Mouse (Mus musculus): Measurements from ENCODE around the gene Mbnl2.

Gene Mbnl2

GRCm38 (mm10) chr14:120433931-120434398 is 158.5 kb downstream of the Mbnl2 start:
- DNase-seq, result peak; percentile 31 to 38

GRCm38 (mm10) chr14:120434831-120435230 is 159.4 kb downstream of the Mbnl2 start:
- no peak for DNase-seq

- DNase-seq, result no peak
These were observed 165.2 kb downstream of the Mbnl2 start for GRCm38 (mm10) chr14:120440716-120441115.

GRCm38 (mm10) chr14:120441256-120441655 is 165.8 kb downstream of the Mbnl2 start:
- DNase-seq, result peak in 1 of 2 experiments; percentile 31

GRCm38 (mm10) chr14:120441836-120442235 is 166.4 kb downstream of the Mbnl2 start:
- no peak for DNase-seq

- no peak for DNase-seq
These were observed 178.8 kb downstream of the Mbnl2 start for GRCm38 (mm10) chr14:120454221-120454620.

GRCm38 (mm10) chr14:120463938-120464727 is 188.7 kb downstream of the Mbnl2 start:
- DNase-seq, result no peak

GRCm38 (mm10) chr14:120466816-120467215 is 191.3 kb downstream of the Mbnl2 start:
- peak; percentile 50 to 56 for DNase-seq

GRCm38 (mm10) chr14:120469126-120469790 is 193.8 kb downstream of the Mbnl2 start:
- no peak for DNase-seq

- no peak for DNase-seq
These were observed 200.8 kb downstream of the Mbnl2 start for GRCm38 (mm10) chr14:120476186-120476697.

- DNase-seq, result peak; percentile 100
These were observed 202.0 kb downstream of the Mbnl2 start for GRCm38 (mm10) chr14:120477288-120477981.

- peak; percentile 97 to 98 for DNase-seq
These were observed 202.6 kb downstream of the Mbnl2 start, which contains the start of gene Rap2a for GRCm38 (mm10) chr14:120477982-120478568. TSS of gene Rap2a (plus strand) at chr14:120478444.

- DNase-seq, result no peak
These were observed 203.3 kb downstream of the Mbnl2 start for GRCm38 (mm10) chr14:120478641-120479341.

GRCm38 (mm10) chr14:120480341-120480900 is 205.0 kb downstream of the Mbnl2 start:
- no peak for DNase-seq

GRCm38 (mm10) chr14:120480927-120481326 is 205.5 kb downstream of the Mbnl2 start:
- no peak for DNase-seq
